9 mouse cellular contexts compared by ENCODE assay signal in the genomic region with DNA sequence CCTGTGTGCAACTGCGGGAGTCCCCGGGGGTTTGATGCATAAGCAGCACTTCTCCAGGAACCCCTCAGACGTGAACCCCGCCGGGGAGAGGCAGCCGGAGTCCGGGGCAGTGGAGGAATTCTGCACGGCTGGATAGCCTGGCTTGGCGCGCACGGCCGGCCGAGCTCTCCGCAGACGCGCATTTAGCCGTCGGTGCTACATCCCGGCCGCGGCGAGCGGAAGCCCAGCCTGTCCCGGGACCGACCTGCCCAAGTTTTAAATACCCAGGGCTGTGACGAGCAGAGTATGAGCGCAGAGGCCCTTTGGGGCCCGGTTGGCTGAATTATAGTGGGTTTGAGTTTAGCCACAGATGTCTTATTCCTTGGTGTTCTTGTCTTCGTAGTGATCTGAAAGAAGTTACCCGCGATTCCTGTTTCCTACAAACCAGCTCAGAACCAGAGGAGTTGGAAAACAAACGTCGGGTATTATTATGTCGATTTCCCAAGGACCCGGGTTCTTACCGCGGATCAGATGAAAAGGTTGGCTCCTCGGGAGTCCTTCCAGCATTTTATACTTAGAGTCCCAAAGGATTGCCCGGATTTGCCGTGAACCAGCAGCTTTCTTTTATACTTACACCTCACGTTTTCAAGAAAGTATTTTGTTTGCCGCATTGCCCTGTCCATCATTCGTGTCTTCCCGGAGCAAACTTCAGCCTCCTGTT. TPM values are rescaled to one million over a fixed set of nuclear protein-coding genes. Genes with fewer than 3 reads are reported as not detected.
DNase-seq lines count a peak whose midpoint lies in the region; ATAC-seq and TF ChIP-seq lines count a peak whose summit lies in the region.
"Had no signal": no experiment of that assay in that cellular context is flagged by ENCODE, and none has a peak within 500 bp of the region (broad histone marks: within the 10 kb centered on the region; RNA-seq: fewer than 3 reads in every experiment).

No protein-coding gene starts in this region.

- H3K9ac ChIP-seq in embryonic facial prominence, embryonic 12.5 days: no peak overlapping the region
- H3K9ac ChIP-seq in intestine, embryonic 15.5 days: no peak overlapping the region
- H3K9ac ChIP-seq in midbrain, embryonic 12.5 days (replicated peaks): peak overlapping the region; percentile 24; the same call in 1 of the 2 replicates

- DNase-seq in gastrocnemius, adult 2 months: no peak
- no peak for DNase-seq in gastrocnemius, adult 18-20 months (ENCODE audit: low spot score)
- no peak for DNase-seq in left cerebral cortex, adult 18-20 months (ENCODE audit: low spot score in 2 of 2)
- DNase-seq in thymus, postnatal 14 days: no peak
- DNase-seq in adrenal gland, postnatal 25 days: no peak

- peak; percentile 8; the same call in 1 of the 2 replicates for ATAC-seq in embryonic facial prominence, embryonic 12.5 days (ENCODE audit: insufficient number of reproducible peaks, insufficient read depth, low FRiP score, low TSS enrichment)
- peak; percentile 41 for ATAC-seq in intestine, embryonic 15.5 days
- ATAC-seq in midbrain, embryonic 12.5 days (ENCODE audit: low FRiP score, low read depth): peak; percentile 8

- H3K4me1 ChIP-seq in embryonic facial prominence, embryonic 12.5 days: peaks cover 15% of the 10 kb centered on the region
- H3K4me1 ChIP-seq in intestine, embryonic 15.5 days (replicated peaks): peaks cover 15% of the 10 kb centered on the region
- H3K4me1 ChIP-seq in midbrain, embryonic 12.5 days: peaks cover 21% of the 10 kb centered on the region

- peak overlapping the region; percentile 80 for H3K4me2 ChIP-seq in embryonic facial prominence, embryonic 12.5 days (replicated peaks)
- peak overlapping the region; percentile 82 for H3K4me2 ChIP-seq in intestine, embryonic 15.5 days (replicated peaks)
- H3K4me2 ChIP-seq in midbrain, embryonic 12.5 days (replicated peaks): peak overlapping the region; percentile 86

- TF ChIP-seq CTCF in gastrocnemius, adult 2 months (IDR thresholded peaks at IDR 0.05): no peak

- no peak overlapping the region for H3K27ac ChIP-seq in gastrocnemius, adult 2 months
- no peak overlapping the region for H3K27ac ChIP-seq in embryonic facial prominence, embryonic 12.5 days
- no peak overlapping the region for H3K27ac ChIP-seq in intestine, embryonic 15.5 days
- peak overlapping the region; percentile 22; the same call in 1 of the 2 replicates for H3K27ac ChIP-seq in midbrain, embryonic 12.5 days (replicated peaks)

- H3K9me3 ChIP-seq in embryonic facial prominence, embryonic 12.5 days: no peaks in the 10 kb centered on the region
- H3K9me3 ChIP-seq in intestine, embryonic 15.5 days: no peaks in the 10 kb centered on the region
- H3K9me3 ChIP-seq in midbrain, embryonic 12.5 days: no peaks in the 10 kb centered on the region

- no peaks in the 10 kb centered on the region for H3K36me3 ChIP-seq in embryonic facial prominence, embryonic 12.5 days
- H3K36me3 ChIP-seq in intestine, embryonic 15.5 days: no peaks in the 10 kb centered on the region
- no peaks in the 10 kb centered on the region for H3K36me3 ChIP-seq in midbrain, embryonic 12.5 days

- intact Hi-C loops in gastrocnemius, adult 2 months (cut with DNase I): loop anchor here (5.0 kb wide), 1 partner anchor 303 kb away; the partner anchor contains the start of gene Ascc3

- peak overlapping the region; percentile 68 for H3K4me3 ChIP-seq in gastrocnemius, adult 2 months
- peak overlapping the region; percentile 45 for H3K4me3 ChIP-seq in embryonic facial prominence, embryonic 12.5 days
- H3K4me3 ChIP-seq in intestine, embryonic 15.5 days (replicated peaks): peak overlapping the region; percentile 43
- H3K4me3 ChIP-seq in midbrain, embryonic 12.5 days: peak overlapping the region; percentile 49

- peaks cover 52% of the 10 kb centered on the region for H3K27me3 ChIP-seq in embryonic facial prominence, embryonic 12.5 days
- H3K27me3 ChIP-seq in intestine, embryonic 15.5 days (replicated peaks): peaks cover 78% of the 10 kb centered on the region
- H3K27me3 ChIP-seq in midbrain, embryonic 12.5 days: peaks cover 77% of the 10 kb centered on the region

- under 1% methylated on average over 44 of the region's 44 CpGs for WGBS in embryonic facial prominence, embryonic 12.5 days
- WGBS in intestine, embryonic 15.5 days: under 1% methylated on average over 44 of the region's 44 CpGs
- under 1% methylated on average over 44 of the region's 44 CpGs for WGBS in midbrain, embryonic 12.5 days

RNA-seq across cellular contexts. Expression of gene Sim1, which starts 0.7 kb away (rescaled TPM):
- total RNA-seq in gastrocnemius, adult 2 months (2021): under 1 TPM in 1 of 2 experiments, not detected in 1; 0.47 TPM
- under 1 TPM; 0.17 to 0.50 TPM for total RNA-seq in gastrocnemius, adult 18-20 months (2021)
- polyA plus RNA-seq in embryonic facial prominence, embryonic 12.5 days (2016; fragmentation: Nextera tagmentation; extraction: Ambion mirVana): 1.7 and 2.4 TPM in 2 replicates
- polyA plus RNA-seq in intestine, embryonic 15.5 days (2015; fragmentation: Nextera tagmentation; extraction: Ambion mirVana): 0.05 TPM in 1 of 2 replicates, not detected in the other
- 5.1 and 6.0 TPM in 2 replicates for polyA plus RNA-seq in midbrain, embryonic 12.5 days (2016; fragmentation: Nextera tagmentation; extraction: Ambion mirVana)
- under 1 TPM; 0.65 to 0.70 TPM for total RNA-seq in left cerebral cortex, adult 18-20 months (2021)
- not detected in 2 replicates for total RNA-seq in adrenal gland, postnatal 25 days (2021)
- total RNA-seq: common myeloid progenitor, adult 5-6 weeks had no signal
